Mouse (Mus musculus): ENCODE results near the gene Ppard. TPM values are rescaled to one million over a fixed set of nuclear protein-coding genes. Genes with fewer than 3 reads are reported as not detected.
"Not testable (repeated sequence)": the region's sequence is repeated elsewhere in the genome, so short reads cannot be mapped to it uniquely, and the experiment has no call there.

Ppard gene
- total RNA-seq, 2 experiments from 2014 or later, result 5.6 to 8.4 TPM

DNA sequence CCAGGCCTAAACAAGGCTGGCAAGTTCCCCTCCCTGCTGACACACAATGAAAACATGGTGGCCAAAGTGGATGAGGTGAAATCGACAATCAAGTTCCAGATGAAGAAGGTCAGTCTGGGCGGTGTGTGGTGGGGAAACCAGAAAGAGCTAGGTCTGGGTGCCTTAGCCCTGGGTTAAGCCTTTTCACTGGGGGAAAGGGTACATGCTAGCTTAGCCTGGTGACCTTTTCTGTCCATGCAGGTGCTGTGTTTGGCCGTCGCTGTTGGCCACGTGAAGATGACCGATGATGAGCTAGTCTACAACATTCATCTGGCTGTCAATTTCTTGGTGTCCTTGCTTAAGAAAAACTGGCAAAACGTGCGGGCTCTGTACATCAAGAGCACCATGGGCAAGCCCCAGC, 98.1 kb downstream of the Ppard start:
- not testable (repeated sequence) for ATAC-seq (replicated peaks; ENCODE audit: poor library complexity, severe bottlenecking)

DNA sequence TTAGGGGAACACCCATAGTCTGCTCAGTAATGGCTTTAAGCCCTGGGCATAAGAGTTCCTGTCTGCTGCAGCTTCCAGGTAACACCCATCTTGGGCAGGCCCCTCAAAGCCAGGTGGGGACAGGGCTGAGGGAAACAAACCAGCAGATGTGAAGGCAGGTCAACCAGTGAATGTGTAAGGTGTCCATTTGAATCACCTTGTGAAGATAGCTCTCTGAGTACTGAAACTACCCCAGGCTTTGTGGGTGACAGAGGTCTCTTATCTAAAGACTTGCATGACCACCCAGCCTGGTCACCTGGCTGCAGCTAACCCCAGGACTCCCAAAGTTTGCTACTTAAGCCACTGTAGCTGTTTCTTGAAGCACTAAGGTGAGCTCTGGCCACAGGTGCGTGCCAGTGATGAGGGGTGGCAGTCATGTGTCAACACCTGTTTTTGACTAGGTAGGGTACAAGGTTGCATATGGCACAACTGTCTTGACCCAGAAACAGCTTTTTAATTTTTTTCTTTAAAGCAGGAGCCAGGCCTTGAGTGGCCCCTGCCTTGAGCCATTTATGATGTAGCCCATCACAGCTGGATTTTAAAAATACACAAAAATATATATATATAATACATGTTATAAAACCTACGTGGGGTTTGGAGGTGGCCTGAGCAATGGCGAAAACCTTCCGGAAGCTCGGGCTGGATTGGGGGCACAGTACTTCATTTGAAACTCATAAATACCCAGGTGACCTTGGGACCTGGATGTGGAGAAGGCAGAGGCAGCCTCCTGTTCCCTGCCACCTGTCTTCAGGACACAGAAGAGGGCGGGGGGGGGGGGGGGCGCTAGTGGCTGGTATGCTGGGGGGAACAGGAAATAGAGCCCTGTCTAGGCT, 99.0 kb downstream of the Ppard start:
- ATAC-seq (replicated peaks; ENCODE audit: poor library complexity, severe bottlenecking), result no peak

DNA sequence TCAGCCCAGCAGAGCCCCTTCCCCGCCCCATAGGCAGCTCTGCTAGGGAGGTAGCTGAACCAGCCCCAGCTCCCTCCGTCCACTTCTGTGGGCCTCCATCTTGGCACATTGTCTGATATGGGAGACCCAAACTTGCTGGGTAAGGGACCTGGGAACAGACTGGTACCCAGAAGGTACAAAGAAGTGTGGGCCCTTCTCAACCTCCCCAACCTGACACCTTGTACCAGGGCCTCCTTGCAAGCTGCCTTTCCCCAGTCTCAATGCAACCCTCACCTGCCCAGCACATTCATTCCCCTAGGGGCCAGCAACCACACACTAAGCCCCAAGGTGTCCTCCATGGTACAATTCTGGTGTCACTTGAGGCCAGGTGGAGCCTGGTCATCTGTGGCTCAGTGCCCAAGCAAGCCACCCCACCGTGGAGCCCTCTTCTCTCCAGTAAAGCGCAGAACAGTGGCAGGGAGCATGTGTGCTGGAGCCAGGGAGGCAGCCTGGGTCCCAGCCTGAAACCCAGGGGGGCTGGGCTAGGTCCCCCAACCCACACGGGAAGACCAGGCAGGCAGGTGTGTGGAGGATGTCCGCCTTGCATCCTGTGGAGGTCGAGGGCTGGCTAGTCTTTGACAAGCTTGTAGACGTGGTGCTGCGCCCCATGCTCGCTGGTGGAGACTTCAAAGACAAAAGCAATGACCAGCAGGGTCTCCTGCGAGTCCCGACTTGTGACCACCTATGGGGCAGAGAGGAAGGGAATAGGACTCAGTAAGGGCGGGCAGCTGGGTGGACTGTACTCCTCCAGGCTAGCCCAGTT, 99.8 kb downstream of the Ppard start:
- no peak for ATAC-seq (replicated peaks; ENCODE audit: poor library complexity, severe bottlenecking)

DNA sequence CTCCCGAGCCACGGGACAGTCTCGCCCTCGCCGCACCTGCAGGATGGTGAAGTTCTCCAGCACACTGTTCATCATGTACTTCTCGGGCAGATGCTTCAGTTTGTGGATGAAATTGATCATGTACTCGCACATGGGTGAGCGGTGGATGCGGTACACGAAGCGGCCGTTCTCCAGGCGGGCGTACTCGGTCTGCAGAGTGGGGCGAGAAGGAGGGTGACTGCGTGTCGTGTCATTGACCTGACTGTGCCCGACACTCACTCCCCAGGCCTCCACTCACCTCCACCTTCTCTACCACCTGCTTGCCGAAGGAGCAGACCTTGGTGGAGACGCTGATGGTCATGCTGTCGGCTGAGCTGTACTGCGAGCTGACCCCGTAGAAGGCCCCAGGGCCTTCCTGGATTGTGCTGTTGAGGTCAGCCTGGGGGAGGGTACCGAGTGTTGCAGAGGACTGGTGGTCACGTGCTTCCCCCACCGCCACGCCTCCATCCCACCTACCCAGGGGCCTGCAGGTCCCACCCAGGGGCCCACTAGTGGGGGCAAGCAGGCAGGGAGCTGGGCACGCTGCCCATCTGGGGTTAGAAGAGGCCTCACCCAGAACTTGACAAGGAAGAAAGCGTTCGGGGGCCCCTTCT, 100.5 kb downstream of the Ppard start:
- 0 out of 2 replicates have a peak, but pooled peaks have one; percentile 8 for ATAC-seq (replicated peaks; ENCODE audit: poor library complexity, severe bottlenecking)

DNA sequence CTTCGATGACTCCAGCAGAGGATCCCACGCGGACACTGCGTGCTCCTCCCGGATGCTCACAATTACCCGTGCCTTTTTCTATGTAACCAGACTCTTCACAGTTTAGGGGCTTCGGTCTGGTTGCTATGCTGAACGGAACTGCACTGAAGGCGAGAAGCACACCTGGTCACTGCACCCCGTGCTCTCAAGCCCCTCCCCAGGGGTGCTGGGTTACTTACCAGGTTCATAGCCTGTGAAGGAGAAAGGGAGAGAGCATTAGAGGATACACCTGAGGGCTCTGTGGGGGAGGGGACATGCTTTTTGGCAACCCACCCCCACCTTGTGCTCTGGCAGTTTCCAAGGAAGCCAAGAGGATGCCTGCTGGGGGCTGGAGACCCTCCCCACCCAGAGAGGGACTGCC, 102.8 kb downstream of the Ppard start:
- ATAC-seq (replicated peaks; ENCODE audit: poor library complexity, severe bottlenecking), result no peak

DNA sequence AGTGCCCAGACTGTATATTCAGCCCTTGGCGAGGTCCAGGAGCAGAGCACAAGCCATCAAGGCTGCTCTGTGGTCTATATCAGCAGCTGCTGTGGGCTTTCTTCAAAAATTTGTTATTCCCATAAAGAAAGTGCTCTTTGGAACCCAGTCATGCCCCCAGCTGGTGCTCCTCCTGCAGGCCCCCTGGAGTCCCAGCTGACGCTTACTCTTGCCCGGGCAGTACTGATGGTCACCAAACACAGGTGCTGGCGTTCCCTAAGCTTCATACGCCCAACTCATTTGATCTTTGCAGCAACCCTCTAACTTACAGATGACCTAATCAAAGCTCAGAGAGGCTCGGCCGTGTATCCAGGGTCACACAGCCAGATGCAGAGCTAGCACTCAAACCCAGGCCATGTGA, 105.0 kb downstream of the Ppard start:
- no peak for ATAC-seq (replicated peaks; ENCODE audit: poor library complexity, severe bottlenecking)

DNA sequence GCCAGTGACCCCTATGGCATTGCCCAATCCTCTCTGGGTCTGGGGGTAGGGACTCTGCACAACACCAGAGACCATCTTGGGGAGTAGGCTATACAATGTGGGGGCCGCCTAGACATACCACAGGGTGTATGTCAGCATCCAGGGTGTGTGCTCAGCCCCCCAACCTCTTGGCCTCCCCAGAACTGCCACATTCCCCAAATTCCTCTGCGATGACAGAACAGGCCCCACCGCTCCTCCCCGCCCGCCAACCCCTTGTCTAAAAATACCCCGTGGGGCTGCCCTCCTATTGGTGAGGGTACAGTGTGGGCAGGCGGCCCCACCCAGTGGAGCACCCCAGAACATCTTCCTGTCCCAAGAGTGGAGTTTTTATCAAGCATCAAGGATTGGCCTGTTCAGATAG, 108.1 kb downstream of the Ppard start:
- ATAC-seq (replicated peaks; ENCODE audit: poor library complexity, severe bottlenecking), result no peak

DNA sequence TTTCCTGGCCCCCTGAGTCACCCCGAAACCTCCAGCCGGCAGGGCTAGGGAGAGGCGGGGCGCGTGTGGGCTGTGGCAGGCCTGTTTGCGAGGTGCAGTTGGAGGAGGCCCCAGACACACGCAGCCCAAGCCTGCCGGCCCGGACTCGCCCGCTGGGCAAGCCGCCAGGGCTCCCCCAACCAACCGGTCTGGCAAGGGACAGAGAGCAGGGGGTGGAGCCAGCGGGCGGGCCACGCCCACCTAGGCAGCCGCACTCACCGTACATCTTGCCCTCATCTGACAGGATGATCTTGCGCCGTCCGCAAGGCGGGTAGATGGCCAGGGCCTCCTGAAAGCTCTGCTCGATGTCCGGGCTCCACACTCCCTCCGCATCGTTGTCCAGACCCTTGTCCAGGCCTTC, 108.6 kb downstream of the Ppard start:
- ATAC-seq (replicated peaks; ENCODE audit: poor library complexity, severe bottlenecking), result peak; percentile 74

DNA sequence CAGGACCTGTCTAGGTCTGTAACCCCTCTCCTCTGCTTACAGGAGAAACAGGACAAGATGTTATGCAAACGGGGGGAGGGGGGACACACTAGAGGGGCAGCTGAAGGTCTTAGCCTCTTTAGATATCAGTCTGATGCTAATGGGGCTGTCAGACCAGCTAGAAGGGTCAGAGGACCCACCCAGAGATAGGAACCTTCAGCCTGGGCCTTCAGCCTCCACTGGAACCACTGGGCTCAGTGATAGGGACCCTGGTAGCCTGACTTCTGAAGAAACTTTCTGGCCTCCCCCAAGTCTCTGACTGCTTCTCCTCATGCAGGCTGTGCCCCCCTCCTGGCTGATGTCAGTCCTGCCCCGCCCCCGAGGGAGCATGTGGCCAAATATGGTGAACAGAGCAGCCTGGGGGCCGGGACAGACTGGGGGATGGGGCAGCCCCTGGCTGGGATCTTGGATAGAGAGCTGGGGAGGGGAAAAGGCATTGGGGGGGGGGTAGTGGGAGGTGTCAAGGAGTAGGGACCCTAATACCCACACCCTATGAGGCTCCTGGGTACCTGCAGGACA, 111.6 kb downstream of the Ppard start:
- ATAC-seq (replicated peaks; ENCODE audit: poor library complexity, severe bottlenecking), result no peak

DNA sequence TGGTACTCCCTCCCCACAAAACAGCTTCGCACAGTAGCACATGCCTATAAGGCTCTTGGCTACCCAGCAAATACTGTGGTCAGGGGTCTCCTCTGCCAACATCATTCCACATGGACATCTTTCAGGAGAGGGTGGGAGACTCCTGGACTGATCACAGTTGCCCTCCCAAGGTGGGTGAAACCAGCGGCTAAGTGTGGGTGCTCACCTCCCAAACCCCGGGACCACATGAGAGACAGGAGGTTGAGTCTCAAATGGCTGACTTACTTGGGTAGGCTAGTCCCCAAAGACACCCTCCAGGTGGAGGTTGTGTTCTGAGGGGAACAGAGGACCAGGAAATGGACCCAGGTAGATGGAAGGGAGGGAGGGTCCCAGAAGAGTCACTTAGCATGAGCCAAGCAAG, 112.2 kb downstream of the Ppard start:
- ATAC-seq (replicated peaks; ENCODE audit: poor library complexity, severe bottlenecking), result no peak

DNA sequence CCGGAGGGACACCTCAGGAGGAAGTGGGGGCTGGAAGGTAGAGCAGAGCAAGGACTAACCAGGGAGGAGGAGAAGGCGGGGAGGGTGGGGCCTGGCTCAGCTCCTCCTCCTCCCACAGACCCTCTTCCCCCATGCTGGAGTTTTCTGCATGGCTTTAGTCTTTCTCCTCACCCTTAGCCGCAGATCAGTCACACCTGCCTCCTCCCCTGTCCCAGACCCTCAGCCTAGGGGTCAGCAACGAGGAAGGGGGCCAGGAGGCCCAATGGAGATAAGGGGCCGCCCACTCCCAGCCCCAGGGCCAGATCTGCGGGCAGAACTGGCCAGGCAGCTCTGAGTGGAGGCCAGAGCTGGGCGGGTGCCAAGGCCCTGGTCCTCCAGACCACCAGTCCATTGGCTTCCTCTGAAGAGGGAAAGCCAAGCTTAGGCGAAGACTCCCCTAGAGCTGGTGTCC, 112.8 kb downstream of the Ppard start:
- ATAC-seq (replicated peaks; ENCODE audit: poor library complexity, severe bottlenecking), result no peak

DNA sequence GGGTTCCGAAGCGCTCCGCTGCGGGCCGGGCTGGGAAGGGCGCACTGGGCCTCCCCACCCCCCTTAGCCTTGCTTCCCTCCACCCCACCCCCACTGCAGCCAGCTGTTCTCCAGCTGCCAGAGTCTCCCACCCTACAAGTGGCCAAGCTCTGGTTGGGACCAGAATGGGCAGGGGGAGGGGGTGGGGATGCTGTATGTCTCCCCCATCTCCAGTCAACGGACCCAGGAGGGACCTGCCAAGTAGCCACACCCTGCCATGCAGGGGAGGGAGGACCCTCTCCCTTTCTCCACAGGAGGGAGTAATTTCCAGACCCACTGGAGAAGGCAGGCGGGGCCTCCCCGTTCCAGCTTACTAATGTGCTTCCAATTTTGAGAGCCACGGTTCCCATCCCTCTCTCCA, 113.4 kb downstream of the Ppard start:
- no peak for ATAC-seq (replicated peaks; ENCODE audit: poor library complexity, severe bottlenecking)

DNA sequence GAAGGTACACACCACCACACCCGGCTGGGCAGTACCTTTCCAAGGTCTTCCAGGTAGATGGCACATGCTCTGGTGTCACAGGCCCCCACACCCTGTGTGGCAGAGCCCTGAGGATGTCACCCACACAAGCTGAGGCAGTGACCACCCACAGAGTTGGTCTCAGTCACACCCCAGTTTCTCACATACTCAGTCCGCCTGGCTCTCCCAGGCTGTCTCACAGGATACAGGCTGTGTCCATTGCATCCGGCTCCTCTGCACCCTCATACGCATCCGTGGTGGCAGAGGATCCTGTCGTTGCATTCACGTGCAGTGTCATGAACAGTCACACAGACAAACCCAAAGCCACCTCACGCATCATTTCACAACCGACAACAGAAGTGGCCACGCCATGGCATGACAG, 114.8 kb downstream of the Ppard start:
- no peak for ATAC-seq (replicated peaks; ENCODE audit: poor library complexity, severe bottlenecking)

DNA sequence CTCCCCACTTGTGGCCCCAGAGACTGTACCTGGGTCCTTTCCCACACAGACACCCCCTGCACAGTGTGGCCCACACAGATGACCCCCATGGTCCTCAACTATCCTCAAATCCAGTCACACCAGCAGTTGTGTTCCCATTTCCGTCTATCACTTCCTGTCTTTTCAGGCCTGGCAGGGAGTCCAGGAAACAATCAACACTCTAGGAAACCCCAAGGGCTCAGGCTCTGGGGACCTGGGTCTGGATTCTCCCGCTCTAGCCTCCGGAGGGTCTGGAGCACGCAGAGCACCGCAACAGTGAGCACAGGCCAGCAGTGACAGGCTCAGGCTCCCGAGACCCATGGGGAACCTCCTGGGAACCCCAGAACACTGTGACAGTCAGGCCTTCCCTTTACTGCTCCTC, 115.7 kb downstream of the Ppard start:
- ATAC-seq (replicated peaks; ENCODE audit: poor library complexity, severe bottlenecking), result no peak

DNA sequence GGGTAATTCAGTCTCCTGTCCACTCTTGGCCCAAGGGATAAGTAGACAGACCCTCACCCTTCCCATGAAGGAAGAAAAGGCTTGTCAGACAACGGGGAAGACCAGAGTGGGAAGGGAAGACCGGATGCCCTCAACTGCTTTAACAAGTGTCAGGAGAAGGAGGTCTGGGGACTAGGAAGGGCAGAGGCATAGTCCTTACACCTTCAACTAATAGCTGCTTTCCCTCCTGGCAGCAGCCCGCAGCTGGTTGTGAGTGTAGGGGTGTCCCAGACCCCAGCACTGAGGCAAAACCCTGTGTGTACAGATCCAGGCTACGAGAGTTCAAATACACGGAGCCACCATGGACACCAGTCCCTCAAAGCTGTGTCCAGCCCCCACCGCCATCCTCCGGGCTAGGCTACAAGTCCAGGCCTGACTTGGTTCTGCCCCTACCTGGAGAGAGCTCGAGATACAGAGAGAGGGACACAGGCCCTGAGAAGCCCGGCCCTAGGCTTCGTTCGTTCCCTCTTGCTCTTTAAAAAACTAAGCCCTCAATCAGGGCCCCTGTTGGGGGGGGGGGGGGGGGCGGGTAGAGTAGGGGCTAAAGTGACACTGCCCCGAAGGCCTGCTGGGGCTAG, 116.9 kb downstream of the Ppard start:
- ATAC-seq (replicated peaks; ENCODE audit: poor library complexity, severe bottlenecking), result no peak

DNA sequence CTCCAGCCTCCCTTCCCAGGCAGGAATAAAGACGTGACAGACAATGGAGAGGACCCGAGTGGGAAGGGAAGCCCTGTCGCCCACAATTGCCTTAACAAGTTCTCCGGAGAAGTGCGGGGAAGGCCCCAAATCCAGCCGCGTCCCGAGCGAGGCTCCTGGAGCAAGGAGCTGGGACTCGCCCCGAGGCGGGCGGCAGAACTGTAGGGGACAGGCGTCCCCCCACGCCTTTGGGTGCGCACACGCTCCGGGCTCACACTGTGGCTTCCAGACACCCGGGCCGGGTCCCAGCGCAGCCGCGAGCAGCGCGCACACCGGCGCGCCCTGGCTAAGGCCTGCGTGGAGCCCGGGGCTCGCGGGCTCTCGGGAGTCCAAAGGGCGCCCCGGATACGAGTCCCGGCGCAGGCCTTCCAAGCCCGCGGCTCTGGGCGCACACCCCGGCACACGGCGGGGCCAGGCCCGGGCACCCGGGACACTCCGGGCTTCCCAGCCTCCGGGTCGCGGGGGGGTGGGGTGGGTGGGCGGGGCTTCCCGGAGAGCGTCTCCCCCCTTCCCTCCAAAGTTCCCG, 117.5 kb downstream of the Ppard start:
- ATAC-seq (replicated peaks; ENCODE audit: poor library complexity, severe bottlenecking), result no peak

DNA sequence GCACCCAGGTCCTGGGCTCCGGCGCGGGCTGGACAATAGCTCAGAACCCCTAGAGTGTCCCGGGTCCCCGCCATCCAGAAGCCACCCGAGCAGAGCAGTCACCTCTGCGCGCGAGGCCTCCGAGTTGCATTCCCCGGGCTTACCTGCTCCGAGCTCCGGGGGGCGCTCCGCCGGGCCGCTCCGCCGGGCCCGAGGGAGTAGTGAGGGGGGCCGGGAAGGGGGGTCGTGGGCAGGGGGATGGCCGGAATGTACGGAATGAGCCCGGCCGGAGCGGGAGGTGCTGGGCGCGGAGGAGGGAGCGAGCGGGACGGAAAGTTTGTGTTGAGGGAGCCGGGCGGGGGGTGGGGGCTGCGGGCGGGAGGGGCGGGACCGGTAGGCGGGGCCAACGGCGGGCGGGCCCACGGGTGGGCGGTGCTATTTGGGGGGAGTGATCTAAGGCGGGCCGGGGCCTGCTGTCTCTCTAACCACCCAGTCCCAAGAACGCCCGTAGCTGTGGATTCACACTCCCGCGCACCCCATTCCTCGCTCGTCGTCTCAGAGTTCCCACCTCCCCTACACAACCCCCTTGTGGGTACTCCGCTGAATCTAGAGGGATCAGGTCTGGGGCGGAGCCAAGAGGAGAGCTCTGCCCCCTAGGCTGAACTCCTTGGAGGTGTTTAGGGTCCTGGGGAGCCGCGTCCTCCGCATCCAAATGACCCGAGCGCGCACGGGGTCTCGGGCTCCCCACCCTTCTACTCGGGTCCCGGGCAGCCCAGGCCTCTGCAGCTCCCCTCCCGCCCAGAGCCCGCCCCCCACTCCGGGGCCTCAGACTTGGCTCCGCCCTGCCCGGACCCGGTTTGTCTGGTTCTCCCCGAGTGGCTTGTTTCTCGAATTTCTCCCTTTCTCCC, 118.2 kb downstream of the Ppard start, which contains the start of gene Tead3:
Gene Tead3, minus strand, starts transcription at position 352 of the 887 bp plus-strand sequence.
- peak; percentile 64 for ATAC-seq (replicated peaks; ENCODE audit: poor library complexity, severe bottlenecking)

Data from granulocyte monocyte progenitor cell, adult 5-6 weeks (primary cell).